Mouse (Mus musculus) forebrain, postnatal 0 days (tissue): ENCODE measurements around the gene Dkk3. TPM values are rescaled to one million over a fixed set of nuclear protein-coding genes. Genes with fewer than 3 reads are reported as not detected.
A peak's percentile ranks its signal among the peaks of the same experiment; 100 is the strongest.

Experiments used
- ATAC-seq: fragments of 200-750 bp; cut with Nextera tagmentation; 2 replicates; pipeline ENCODE4 v1.8.0; 2017; ENCODE audit warnings: mild to moderate bottlenecking, moderate library complexity
- DNase-seq: peaks from one replicate; pipeline ENCODE4 v3.0.0-alpha.2; 2015
- H3K27ac ChIP-seq: fragments of 300-500 bp; sonication (generic); 2 replicates; pipeline ENCODE4 v1.5.1; 2014; ENCODE audit warnings: low read depth, mild to moderate bottlenecking, antibody characterized with exemption, low read length, moderate library complexity, mixed read lengths
- H3K27me3 ChIP-seq: fragments of 300-500 bp; sonication (generic); 2 replicates; pipeline ENCODE4 v1.6.1; 2014; ENCODE audit warnings: mild to moderate bottlenecking, low read length, mixed read lengths; ENCODE audit not compliant: insufficient read depth
- H3K36me3 ChIP-seq: fragments of 300-500 bp; sonication (generic); 2 replicates; pipeline ENCODE4 v1.6.1; 2014; ENCODE audit warnings: mild to moderate bottlenecking, moderate library complexity; ENCODE audit not compliant: insufficient read depth
- H3K4me1 ChIP-seq: fragments of 300-500 bp; sonication (generic); 2 replicates; pipeline ENCODE4 v1.6.1; 2014; ENCODE audit warnings: antibody characterized with exemption; ENCODE audit not compliant: insufficient read depth
- H3K4me2 ChIP-seq: fragments of 300-500 bp; sonication (generic); 2 replicates; pipeline ENCODE4 v1.6.1; 2014; ENCODE audit warnings: low read depth, mild to moderate bottlenecking, moderate library complexity
- H3K4me3 ChIP-seq: fragments of 300-500 bp; sonication (generic); 2 replicates; pipeline ENCODE4 v1.5.1; 2014; ENCODE audit warnings: low read depth, low read length, mixed read lengths
- H3K9ac ChIP-seq: fragments of 300-500 bp; sonication (generic); 2 replicates; pipeline ENCODE4 v1.6.1; 2014; ENCODE audit warnings: mild to moderate bottlenecking
- H3K9me3 ChIP-seq: fragments of 300-500 bp; sonication (generic); 2 replicates; pipeline ENCODE4 v1.6.1; 2016; ENCODE audit warnings: low read length
- CTCF ChIP-seq: sonication (generic); IDR thresholded peaks from 2 replicates; pipeline ENCODE4 v1.5.1; 2016; ENCODE audit warnings: antibody characterized with exemption, control low read depth, low read depth
- WGBS: fragments of 180-500 bp; shearing (Covaris S2); extraction: QIAGEN DNeasy Blood & Tissue Kit; methylation state at CpG from one replicate; pipeline ENCODE4 v1.1.7; 2014; 5-methylcytosine and 5-hydroxymethylcytosine counted together
- polyA plus RNA-seq: library from polyadenylated mRNA; unstranded; fragments of >200 nt; fragmentation: Nextera tagmentation; extraction: Ambion mirVana; gene quantifications from 2 replicates; pipeline ENCODE4 v1.2.1, GENCODE M21; 2015
- total RNA-seq: library from RNA; depleted of rRNA; stranded (reverse); fragments of >200 nt; gene quantifications from 2 replicates; pipeline ENCODE4 v1.2.3, GENCODE M21; 2014

Gene Dkk3
- total and polyA plus RNA-seq, 2 experiments from 2014 or later = 49.9 to 50.8 TPM

DNA sequence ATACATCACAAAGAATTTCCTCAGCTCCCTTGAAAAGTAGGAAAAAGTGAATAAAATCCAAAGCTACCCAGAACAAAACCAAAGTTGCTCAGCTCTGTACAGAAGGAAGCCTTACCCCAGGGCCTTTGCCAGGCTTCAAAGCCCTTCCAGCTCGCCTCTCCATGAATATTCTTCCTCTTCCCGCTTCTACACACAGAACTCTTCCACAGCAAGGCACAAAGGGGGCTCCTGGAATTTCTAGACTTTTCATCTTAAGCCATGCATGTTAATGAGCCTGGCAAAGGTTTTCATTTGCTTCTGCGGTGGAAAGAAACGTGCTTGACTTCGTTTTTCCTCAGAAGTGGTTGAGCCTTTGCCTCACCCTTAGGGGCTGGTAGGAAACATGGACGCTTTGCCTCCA is 26.9 kb downstream of the Dkk3 start:
- 18% methylated on average over 6 of the region's 6 CpGs for WGBS
- Histone ChIP-seq H3K9ac (no peak overlapping the region), H3K4me2 (no peak overlapping the region), H3K36me3 (no peaks in the 10 kb centered on the region), H3K4me1 (no peaks in the 10 kb centered on the region), H3K9me3 (no peaks in the 10 kb centered on the region), H3K27me3 (no peaks in the 10 kb centered on the region), H3K27ac (0 out of 2 replicates have a peak overlapping the region, but pooled peaks have one; percentile 16), H3K4me3 (no peak overlapping the region)
- DNase-seq (peak; percentile 58), ATAC-seq (peak; percentile 59; the same call in 1 of the 2 replicates)
- TF ChIP-seq CTCF = no peak

DNA sequence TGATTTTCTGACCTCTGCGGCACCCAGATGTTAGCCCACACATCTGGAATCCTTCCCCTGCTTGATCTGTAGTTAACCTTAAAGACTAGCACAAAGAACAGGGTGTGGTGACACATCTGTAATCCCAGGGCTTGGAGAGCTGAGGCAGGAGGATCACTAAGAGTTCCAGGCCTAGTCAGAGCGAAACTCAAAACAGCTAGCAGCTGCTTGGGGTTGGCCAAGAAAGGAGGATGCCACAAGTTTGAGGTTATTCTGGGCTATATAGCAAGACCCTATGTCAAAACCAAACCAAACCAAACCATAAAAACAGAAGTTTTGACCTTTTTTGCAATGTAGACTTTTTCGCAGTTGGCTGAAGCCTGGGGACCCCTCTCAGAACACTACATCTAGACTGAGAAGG is 28.2 kb downstream of the Dkk3 start:
- no peak overlapping the region for H3K9ac ChIP-seq
- H3K4me2 ChIP-seq = no peak overlapping the region
- ATAC-seq = no peak
- TF ChIP-seq CTCF = no peak
- H3K27me3 ChIP-seq = no peaks in the 10 kb centered on the region
- H3K4me1 ChIP-seq = no peaks in the 10 kb centered on the region
- no peak overlapping the region for H3K27ac ChIP-seq
- H3K4me3 ChIP-seq = no peak overlapping the region
- H3K9me3 ChIP-seq = no peaks in the 10 kb centered on the region
- H3K36me3 ChIP-seq = no peaks in the 10 kb centered on the region
- WGBS = 99% methylated on average over 3 of the region's 3 CpGs
- DNase-seq = no peak

DNA sequence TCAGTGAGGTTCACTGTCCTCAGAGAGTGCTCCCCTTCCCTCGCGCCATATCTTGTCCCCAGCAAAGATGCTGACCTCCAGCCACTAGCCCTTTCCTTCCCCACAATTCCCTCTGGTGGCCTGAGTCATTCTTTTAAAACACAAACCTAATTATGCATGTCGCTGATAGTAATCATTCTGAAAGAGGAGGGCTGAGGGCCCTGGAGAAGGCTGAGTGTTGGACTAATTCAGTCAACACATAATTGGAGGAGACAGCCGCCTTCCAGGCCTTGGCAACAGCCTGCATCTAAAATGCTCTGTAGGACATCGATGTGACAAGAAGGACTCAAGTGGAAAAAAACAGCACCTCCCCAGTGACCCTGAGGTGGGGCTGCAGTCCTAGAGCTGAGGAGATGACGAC is 29.0 kb downstream of the Dkk3 start:
- no peak for ATAC-seq
- Histone ChIP-seq H3K9ac (no peak overlapping the region), H3K4me2 (no peak overlapping the region), H3K36me3 (no peaks in the 10 kb centered on the region), H3K27ac (no peak overlapping the region), H3K4me1 (no peaks in the 10 kb centered on the region), H3K9me3 (no peaks in the 10 kb centered on the region), H3K27me3 (no peaks in the 10 kb centered on the region), H3K4me3 (no peak overlapping the region)
- DNase-seq = no peak
- 69% methylated on average over 6 of the region's 6 CpGs for WGBS
- no peak for TF ChIP-seq CTCF

DNA sequence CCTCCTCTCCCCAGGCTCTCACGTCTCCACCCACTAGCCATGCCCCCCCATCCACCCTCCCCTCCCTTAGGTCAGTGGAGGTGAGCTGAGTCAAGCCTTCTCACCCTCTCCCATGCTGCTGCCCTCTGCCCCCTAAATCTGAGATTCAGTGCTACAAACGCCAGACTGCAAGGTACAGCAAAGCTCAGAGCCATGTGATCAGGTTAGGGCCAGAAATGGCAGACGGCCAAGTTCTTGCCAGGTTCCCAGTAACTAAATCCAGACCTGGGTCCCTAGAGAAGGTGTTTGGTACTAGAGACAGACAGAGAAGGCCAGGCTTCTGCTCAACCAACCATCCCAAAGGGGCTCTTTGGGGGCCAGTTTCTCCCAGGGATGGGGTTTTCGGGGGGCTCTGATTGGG is 30.0 kb downstream of the Dkk3 start:
- Histone ChIP-seq H3K4me1 (no peaks in the 10 kb centered on the region), H3K4me3 (no peak overlapping the region), H3K27ac (no peak overlapping the region), H3K36me3 (no peaks in the 10 kb centered on the region), H3K9ac (no peak overlapping the region), H3K27me3 (no peaks in the 10 kb centered on the region), H3K4me2 (no peak overlapping the region), H3K9me3 (no peaks in the 10 kb centered on the region)
- no peak for DNase-seq
- no peak for TF ChIP-seq CTCF
- WGBS = 75% methylated on average over 4 of the region's 4 CpGs
- ATAC-seq = no peak

DNA sequence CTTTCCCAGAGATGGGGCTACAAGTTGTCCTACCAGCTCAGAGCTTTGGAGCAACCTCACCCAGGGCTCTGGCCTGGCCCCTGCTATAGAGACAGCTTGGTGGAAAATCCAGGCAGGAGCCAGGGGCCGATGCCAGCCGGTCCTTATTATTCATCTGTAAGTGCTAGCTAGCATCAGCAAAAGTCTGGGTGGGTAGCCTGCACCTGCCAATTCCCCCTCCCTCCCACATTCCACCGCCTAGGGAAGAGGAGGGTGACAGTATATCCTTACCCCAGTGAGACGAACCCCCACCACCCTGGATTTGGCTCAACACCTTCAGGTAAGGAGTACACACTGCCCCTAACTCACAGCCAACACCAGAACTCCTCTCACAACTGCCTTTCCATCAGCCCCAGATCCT is 30.9 kb downstream of the Dkk3 start:
- no peaks in the 10 kb centered on the region for H3K36me3 ChIP-seq
- DNase-seq (no peak), ATAC-seq (no peak)
- H3K4me2 ChIP-seq = no peak overlapping the region
- 60% methylated on average over 4 of the region's 4 CpGs for WGBS
- H3K27ac ChIP-seq = no peak overlapping the region
- no peak for TF ChIP-seq CTCF
- no peaks in the 10 kb centered on the region for H3K4me1 ChIP-seq
- no peak overlapping the region for H3K9ac ChIP-seq
- no peaks in the 10 kb centered on the region for H3K9me3 ChIP-seq
- H3K27me3 ChIP-seq = no peaks in the 10 kb centered on the region
- no peak overlapping the region for H3K4me3 ChIP-seq

DNA sequence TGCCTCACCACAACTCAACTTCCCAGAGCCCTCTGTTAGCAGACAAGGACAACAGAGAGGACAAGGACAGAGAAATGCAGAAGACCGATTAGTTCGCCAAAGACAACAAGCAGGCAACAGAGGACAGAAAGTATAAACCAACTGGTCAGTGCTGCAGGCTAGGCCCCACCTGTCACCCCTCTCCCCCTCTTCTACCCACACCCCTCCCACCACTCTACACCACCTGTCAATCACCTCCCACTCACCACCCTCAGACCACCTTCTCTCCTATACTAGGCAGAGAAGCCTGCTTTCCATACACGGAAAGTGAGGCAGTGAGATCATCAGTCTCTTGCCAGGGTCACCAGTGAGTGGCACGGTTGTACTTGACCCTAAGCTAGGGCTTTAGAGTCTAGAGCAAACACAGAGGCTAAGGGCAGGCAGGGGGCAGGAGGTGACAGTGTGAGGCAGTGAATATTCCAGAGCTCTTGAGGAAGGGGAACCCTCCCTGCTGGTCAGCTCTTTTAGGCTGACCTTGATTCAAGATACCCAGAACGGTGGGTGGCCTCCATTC is 31.7 kb downstream of the Dkk3 start:
- Histone ChIP-seq H3K4me2 (no peak overlapping the region), H3K4me1 (no peaks in the 10 kb centered on the region), H3K4me3 (no peak overlapping the region), H3K9ac (no peak overlapping the region), H3K36me3 (no peaks in the 10 kb centered on the region), H3K27me3 (no peaks in the 10 kb centered on the region), H3K27ac (no peak overlapping the region), H3K9me3 (no peaks in the 10 kb centered on the region)
- no peak for ATAC-seq
- WGBS = 82% methylated on average over 5 of the region's 5 CpGs
- DNase-seq = no peak
- no peak for TF ChIP-seq CTCF

DNA sequence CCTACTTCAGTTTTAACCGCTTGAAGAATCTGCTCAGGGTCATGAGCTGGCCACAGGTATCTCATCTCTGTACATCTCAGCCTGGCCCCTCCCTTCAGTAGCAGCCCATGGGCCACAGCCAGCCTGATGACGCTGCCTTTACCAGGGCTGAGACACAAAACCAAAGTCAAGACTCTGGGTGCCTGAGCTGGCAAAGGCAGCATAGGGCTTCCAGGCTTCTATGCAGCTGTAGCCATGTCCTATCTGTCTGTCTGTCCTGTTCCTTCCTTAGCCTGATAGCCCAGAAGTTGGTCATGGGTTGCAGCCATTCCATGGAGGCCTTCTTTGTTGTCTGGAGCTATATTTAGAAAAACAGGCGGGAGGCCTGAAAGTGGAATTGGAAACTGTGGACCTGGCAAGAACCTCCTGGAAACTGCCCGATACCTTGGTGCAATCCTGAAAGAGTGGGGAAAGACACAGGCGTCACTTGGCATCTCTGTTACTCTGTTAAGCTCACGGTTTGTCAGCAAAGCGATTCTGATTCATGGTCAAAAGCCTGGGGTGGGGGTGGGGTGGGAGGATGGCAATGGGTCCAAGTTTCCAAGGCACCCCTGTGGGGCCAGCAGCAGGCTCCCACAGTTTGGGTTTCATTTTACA is 33.1 kb downstream of the Dkk3 start:
- no peak overlapping the region for H3K9ac ChIP-seq
- 72% methylated on average over 7 of the region's 7 CpGs for WGBS
- no peaks in the 10 kb centered on the region for H3K27me3 ChIP-seq
- no peak overlapping the region for H3K4me2 ChIP-seq
- H3K4me3 ChIP-seq = no peak overlapping the region
- no peak for ATAC-seq
- DNase-seq = no peak
- H3K27ac ChIP-seq = no peak overlapping the region
- H3K9me3 ChIP-seq = no peaks in the 10 kb centered on the region
- no peaks in the 10 kb centered on the region; the same call in 1 of the 2 replicates for H3K36me3 ChIP-seq
- no peak for TF ChIP-seq CTCF
- 0 out of 2 replicates have a peak, but pooled peaks cover 3% of the 10 kb centered on the region for H3K4me1 ChIP-seq
